Mouse (Mus musculus): ENCODE results near the gene Hils1. TPM values are rescaled to one million over a fixed set of nuclear protein-coding genes. Genes with fewer than 3 reads are reported as not detected.
A peak's percentile ranks its signal among the peaks of the same experiment; 100 is the strongest.
"Not testable (repeated sequence)": the region's sequence is repeated elsewhere in the genome, so short reads cannot be mapped to it uniquely, and the experiment has no call there.

Hils1 gene
- polyA plus RNA-seq, 1 experiment from 2014 or later: not detected

GRCm38 (mm10) chr11:95008661-95009628 lies 41.6 kb downstream of the Hils1 start:
- ATAC-seq (ENCODE audit: insufficient number of reproducible peaks, insufficient read depth, low FRiP score, low TSS enrichment): peak; percentile 29
- Histone ChIP-seq H3K9me3 (no peaks in the 10 kb centered on the region), H3K4me2 (replicated peaks) (peak overlapping the region; percentile 78), H3K36me3 (peaks cover 23% of the 10 kb centered on the region), H3K9ac (peak overlapping the region; percentile 96), H3K27ac (peak overlapping the region; percentile 96), H3K27me3 (no peaks in the 10 kb centered on the region), H3K4me3 (peak overlapping the region; percentile 72), H3K4me1 (peaks cover 56% of the 10 kb centered on the region)
- 34% methylated on average over 15 of the region's 15 CpGs for WGBS

- Histone ChIP-seq H3K27me3 (no peaks in the 10 kb centered on the region), H3K4me1 (peaks cover 57% of the 10 kb centered on the region), H3K9me3 (no peaks in the 10 kb centered on the region), H3K27ac (peak within 1 kb of the TSS; percentile 96), H3K4me2 (replicated peaks) (peak within 1 kb of the TSS; percentile 78), H3K4me3 (peak within 1 kb of the TSS; percentile 72), H3K36me3 (peaks cover 23% of the 10 kb centered on the region), H3K9ac (peak within 1 kb of the TSS; percentile 96)
- WGBS: under 1% methylated on average over 31 of the region's 32 CpGs
- ATAC-seq (ENCODE audit: insufficient number of reproducible peaks, insufficient read depth, low FRiP score, low TSS enrichment): peak; percentile 53
Observed at GRCm38 (mm10) chr11:95009629-95010014, 42.2 kb downstream of the Hils1 start, which contains the start of gene Samd14. TSS of gene Samd14 (plus strand) at chr11:95009879.

GRCm38 (mm10) chr11:95010141-95010739 lies 42.8 kb downstream of the Hils1 start:
- ATAC-seq (ENCODE audit: insufficient number of reproducible peaks, insufficient read depth, low FRiP score, low TSS enrichment): 0 out of 2 replicates have a peak, but pooled peaks have one; percentile 7
- Histone ChIP-seq H3K4me1 (peaks cover 57% of the 10 kb centered on the region), H3K9me3 (no peaks in the 10 kb centered on the region), H3K9ac (peak overlapping the region; percentile 96), H3K27ac (peak overlapping the region; percentile 96), H3K36me3 (peaks cover 23% of the 10 kb centered on the region), H3K4me3 (peak overlapping the region; percentile 72), H3K27me3 (no peaks in the 10 kb centered on the region), H3K4me2 (replicated peaks) (peak overlapping the region; percentile 78)
- under 1% methylated on average over 32 of the region's 40 CpGs for WGBS

DNA sequence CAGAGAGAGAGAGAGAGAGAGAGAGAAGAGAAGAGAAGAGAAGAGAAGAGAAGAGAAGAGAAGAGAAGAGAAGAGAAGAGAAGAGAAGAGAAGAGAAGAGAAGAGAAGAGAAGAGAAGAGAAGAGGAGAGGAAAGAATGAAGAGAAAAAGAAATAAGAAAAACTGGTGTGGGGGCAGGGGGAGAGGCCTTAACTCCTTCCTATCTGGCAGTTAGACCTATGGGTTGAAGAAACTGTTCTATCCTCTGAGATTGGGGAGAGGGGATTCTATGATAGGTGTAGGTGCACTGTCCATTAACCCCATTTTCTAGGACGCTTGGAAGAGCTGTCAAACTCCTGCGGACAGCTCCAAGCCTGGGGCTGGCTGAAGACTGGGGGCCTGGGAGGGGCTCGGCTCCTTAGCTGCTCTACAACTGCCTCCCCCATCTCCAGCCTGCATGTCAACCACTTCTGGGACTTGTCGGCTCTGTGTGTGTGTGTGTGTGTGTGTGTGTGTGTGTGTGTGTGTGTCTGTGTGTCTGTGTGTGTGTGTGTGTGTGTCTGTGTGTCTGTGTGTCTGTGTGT lies 43.5 kb downstream of the Hils1 start:
- H3K27me3 ChIP-seq; ATAC-seq (ENCODE audit: insufficient number of reproducible peaks, insufficient read depth, low FRiP score, low TSS enrichment); H3K9me3 ChIP-seq: not testable (repeated sequence)
- Histone ChIP-seq H3K9ac (peak overlapping the region; percentile 96), H3K4me2 (replicated peaks) (peak overlapping the region; percentile 78), H3K36me3 (peaks cover 24% of the 10 kb centered on the region), H3K4me3 (peak overlapping the region; percentile 72), H3K4me1 (peaks cover 54% of the 10 kb centered on the region), H3K27ac (peak overlapping the region; percentile 96; the same call in 1 of the 2 replicates)
- WGBS: 3% methylated on average over 4 of the region's 4 CpGs

- peak overlapping the region; percentile 54; the same call in 1 of the 2 replicates for H3K27ac ChIP-seq
- no peak for ATAC-seq (ENCODE audit: insufficient number of reproducible peaks, insufficient read depth, low FRiP score, low TSS enrichment)
Observed at GRCm38 (mm10) chr11:95011416-95011815, 44.0 kb downstream of the Hils1 start.

DNA sequence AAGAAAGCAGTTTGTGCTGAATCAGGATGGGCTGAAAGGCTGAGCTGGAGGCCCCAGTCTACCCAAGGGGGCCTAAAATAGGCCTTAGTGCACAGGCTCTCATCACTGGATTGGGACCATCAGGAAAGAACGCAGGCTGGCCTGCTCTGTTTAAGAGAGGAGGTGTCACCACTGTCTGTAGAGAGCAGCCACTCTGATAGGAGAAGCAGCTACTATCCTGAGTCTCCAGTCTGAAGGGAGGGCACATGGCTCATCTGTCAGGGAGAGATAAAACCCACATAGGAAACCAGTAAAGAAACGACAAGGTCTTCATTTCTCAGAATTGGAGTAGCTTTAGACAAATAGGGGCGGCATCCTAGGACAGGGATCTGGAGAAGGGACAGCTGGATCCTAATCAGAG lies 44.7 kb downstream of the Hils1 start:
- Histone ChIP-seq H3K9ac (peak overlapping the region; percentile 96), H3K4me1 (peaks cover 43% of the 10 kb centered on the region), H3K27me3 (no peaks in the 10 kb centered on the region), H3K27ac (0 out of 2 replicates have a peak overlapping the region, but pooled peaks have one; percentile 54), H3K9me3 (no peaks in the 10 kb centered on the region), H3K36me3 (peaks cover 34% of the 10 kb centered on the region), H3K4me2 (replicated peaks) (peak overlapping the region; percentile 78), H3K4me3 (peak overlapping the region; percentile 72)
- no peak for ATAC-seq (ENCODE audit: insufficient number of reproducible peaks, insufficient read depth, low FRiP score, low TSS enrichment)
- 66% methylated on average over 3 of the region's 3 CpGs for WGBS

More at GRCm38 (mm10) chr11:95011416-95011815, 44.0 kb downstream of the Hils1 start:
- H3K9ac ChIP-seq: peak overlapping the region; percentile 96
- peaks cover 49% of the 10 kb centered on the region for H3K4me1 ChIP-seq
- WGBS: 31% methylated on average over 1 of the region's 1 CpGs
- peaks cover 28% of the 10 kb centered on the region for H3K36me3 ChIP-seq
- H3K9me3 ChIP-seq: no peaks in the 10 kb centered on the region
- H3K4me3 ChIP-seq: peak overlapping the region; percentile 72
- no peaks in the 10 kb centered on the region for H3K27me3 ChIP-seq
- H3K4me2 ChIP-seq (replicated peaks): peak overlapping the region; percentile 78

DNA sequence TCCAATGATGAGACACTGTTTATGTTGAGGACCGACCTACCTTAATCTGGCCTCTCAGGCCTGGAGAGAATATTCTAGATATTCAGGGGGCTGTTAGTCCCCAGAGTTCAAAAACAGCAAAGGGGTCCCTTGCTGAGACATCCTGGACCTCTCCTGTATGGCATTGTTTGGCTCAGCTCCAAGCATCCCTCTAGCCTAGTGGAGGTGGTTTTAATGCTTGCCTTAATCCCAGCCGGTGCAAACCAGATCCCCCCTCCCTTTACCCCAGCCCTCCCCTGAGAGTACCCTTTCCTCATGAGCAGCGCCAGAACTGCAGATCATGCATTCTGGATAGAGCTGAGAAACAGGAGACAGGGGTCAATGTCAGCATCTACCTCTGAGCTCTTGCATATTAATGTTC lies 45.1 kb downstream of the Hils1 start:
- Histone ChIP-seq H3K9ac (no peak overlapping the region), H3K36me3 (peaks cover 37% of the 10 kb centered on the region), H3K4me3 (peak overlapping the region; percentile 72; the same call in 1 of the 2 replicates), H3K4me1 (peaks cover 39% of the 10 kb centered on the region), H3K9me3 (no peaks in the 10 kb centered on the region), H3K4me2 (replicated peaks) (peak overlapping the region; percentile 78), H3K27me3 (no peaks in the 10 kb centered on the region), H3K27ac (0 out of 2 replicates have a peak overlapping the region, but pooled peaks have one; percentile 20)
- WGBS: 31% methylated on average over 3 of the region's 3 CpGs
- no peak for ATAC-seq (ENCODE audit: insufficient number of reproducible peaks, insufficient read depth, low FRiP score, low TSS enrichment)

DNA sequence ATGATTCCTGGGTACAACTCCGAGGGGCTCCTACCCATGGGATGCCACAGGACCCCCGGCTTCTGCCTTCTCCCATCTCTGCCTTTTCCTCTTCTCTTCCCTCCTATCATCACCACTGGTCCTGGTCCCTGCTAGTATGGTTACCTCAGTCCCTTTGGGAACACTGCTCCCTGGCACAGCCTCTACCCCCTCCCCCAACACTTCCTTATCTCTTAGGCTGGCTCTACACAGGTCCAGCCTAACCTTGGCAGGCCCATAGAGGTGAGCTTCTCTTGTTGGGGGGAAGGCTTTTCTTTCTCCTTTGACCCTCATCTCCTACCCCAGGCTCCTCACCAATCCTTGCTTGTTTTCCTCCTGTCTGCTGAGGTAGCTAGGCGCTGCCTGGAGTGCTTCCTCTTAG lies 48.1 kb downstream of the Hils1 start:
- 75% methylated on average over 3 of the region's 3 CpGs for WGBS
- Histone ChIP-seq H3K4me3 (no peak overlapping the region), H3K27ac (no peak overlapping the region), H3K27me3 (no peaks in the 10 kb centered on the region), H3K4me1 (peaks cover 27% of the 10 kb centered on the region), H3K36me3 (peaks cover 62% of the 10 kb centered on the region), H3K9me3 (no peaks in the 10 kb centered on the region), H3K4me2 (replicated peaks) (no peak overlapping the region), H3K9ac (no peak overlapping the region)
- no peak for ATAC-seq (ENCODE audit: insufficient number of reproducible peaks, insufficient read depth, low FRiP score, low TSS enrichment)

Other genes starting within 250 kb of the Hils1 start
- 0.22 and 0.25 TPM in 2 replicates for gene Cdc34b, start 225.8 kb upstream of the Hils1 start, polyA plus RNA-seq (2016; fragmentation: Nextera tagmentation; extraction: Ambion mirVana)
- not detected in 2 replicates for gene Tmem92, start 184.9 kb upstream of the Hils1 start, polyA plus RNA-seq (2016; fragmentation: Nextera tagmentation; extraction: Ambion mirVana)
- 512 and 623 TPM in 2 replicates for gene Col1a1, start 31.4 kb upstream of the Hils1 start, polyA plus RNA-seq (2016; fragmentation: Nextera tagmentation; extraction: Ambion mirVana)
- 1.5 and 1.8 TPM in 2 replicates for gene Sgca, start 8.7 kb downstream of the Hils1 start, polyA plus RNA-seq (2016; fragmentation: Nextera tagmentation; extraction: Ambion mirVana)
- gene Ppp1r9b, start 23.4 kb downstream of the Hils1 start, polyA plus RNA-seq (2016; fragmentation: Nextera tagmentation; extraction: Ambion mirVana): 14.4 TPM in 2 replicates
- 50.3 and 50.9 TPM in 2 replicates for gene Samd14, start 42.3 kb downstream of the Hils1 start, polyA plus RNA-seq (2016; fragmentation: Nextera tagmentation; extraction: Ambion mirVana)
- gene Pdk2, start 73.8 kb downstream of the Hils1 start, polyA plus RNA-seq (2016; fragmentation: Nextera tagmentation; extraction: Ambion mirVana): 27.5 and 30.4 TPM in 2 replicates
- 10.5 and 10.9 TPM in 2 replicates for gene Itga3, start 109.2 kb downstream of the Hils1 start, polyA plus RNA-seq (2016; fragmentation: Nextera tagmentation; extraction: Ambion mirVana)
- 20.2 and 21.8 TPM in 2 replicates for gene Dlx3, start 152.5 kb downstream of the Hils1 start, polyA plus RNA-seq (2016; fragmentation: Nextera tagmentation; extraction: Ambion mirVana)
- gene Dlx4, start 178.7 kb downstream of the Hils1 start, polyA plus RNA-seq (2016; fragmentation: Nextera tagmentation; extraction: Ambion mirVana): 4.9 and 5.7 TPM in 2 replicates